Mouse (Mus musculus) heart, embryonic 14.5 days (tissue): Measurements from ENCODE around the gene Rrbp1. TPM values are rescaled to one million over a fixed set of nuclear protein-coding genes. Genes with fewer than 3 reads are reported as not detected.

Source experiments
- ATAC-seq: fragments of 200-750 bp; cut with Nextera tagmentation; 2 replicates; pipeline ENCODE4 v1.8.0; 2017; ENCODE audit warnings: low read depth, moderate TSS enrichment; ENCODE audit not compliant: insufficient number of reproducible peaks, insufficient read depth, low FRiP score
- H3K27ac ChIP-seq, 2 experiments: fragments of 200-500 bp in 1 of 2; fragments of 300-500 bp in 1 of 2; sonication (generic) in 1 of 2; replicated peaks in 1 of 2; 2 replicates each; pipeline ENCODE4 v1.5.1; 2012 to 2014; ENCODE audit warnings: low read depth in 2 of 2, low read length in 2 of 2, control low read depth in 1 of 2, mild to moderate bottlenecking in 1 of 2, mixed read lengths in 1 of 2; ENCODE audit not compliant: control insufficient read depth in 1 of 2, insufficient read depth in 1 of 2
- H3K27me3 ChIP-seq: fragments of 300-500 bp; sonication (generic); 2 replicates; pipeline ENCODE4 v1.6.1; 2014; ENCODE audit warnings: mild to moderate bottlenecking, low read length, control low read depth; ENCODE audit not compliant: control insufficient read depth, insufficient read depth
- H3K36me3 ChIP-seq: fragments of 300-500 bp; sonication (generic); 2 replicates; pipeline ENCODE4 v1.6.1; 2014; ENCODE audit warnings: mild to moderate bottlenecking, control low read depth, low read length, mixed read lengths; ENCODE audit not compliant: control insufficient read depth, insufficient read depth
- H3K4me1 ChIP-seq, 2 experiments: fragments of 200-500 bp in 1 of 2; fragments of 300-500 bp in 1 of 2; sonication (generic) in 1 of 2; 2 replicates each; pipeline ENCODE4 v1.6.1; 2012 to 2014; ENCODE audit warnings: low read length in 2 of 2, control low read depth in 1 of 2, mixed read lengths in 1 of 2; ENCODE audit not compliant: control insufficient read depth in 2 of 2, insufficient read depth in 2 of 2
- H3K4me2 ChIP-seq: fragments of 300-500 bp; sonication (generic); 2 replicates; pipeline ENCODE4 v1.6.1; 2014; ENCODE audit warnings: mild to moderate bottlenecking, low read length
- H3K4me3 ChIP-seq, 2 experiments: fragments of 200-500 bp in 1 of 2; fragments of 300-500 bp in 1 of 2; sonication (generic) in 1 of 2; 2 replicates each; pipeline ENCODE4 v1.5.1; 2012 to 2014; ENCODE audit warnings: low read length in 2 of 2, mild to moderate bottlenecking in 2 of 2, control low read depth in 1 of 2, low read depth in 1 of 2, moderate library complexity in 1 of 2; ENCODE audit not compliant: control insufficient read depth in 1 of 2, insufficient read depth in 1 of 2
- H3K9ac ChIP-seq: fragments of 300-500 bp; sonication (generic); 2 replicates; pipeline ENCODE4 v1.6.1; 2014; ENCODE audit warnings: mild to moderate bottlenecking, low read length
- H3K9me3 ChIP-seq: fragments of 300-500 bp; sonication (generic); 2 replicates; pipeline ENCODE4 v1.6.1; 2016; ENCODE audit warnings: low read length, control low read depth; ENCODE audit not compliant: control insufficient read depth
- WGBS: fragments of 180-500 bp; shearing (Covaris S2); extraction: QIAGEN DNeasy Blood & Tissue Kit; methylation state at CpG from one replicate; pipeline ENCODE4 v1.1.7; 2014; 5-methylcytosine and 5-hydroxymethylcytosine counted together
- polyA plus RNA-seq: library from polyadenylated mRNA; unstranded; fragments of >200 nt; fragmentation: Nextera tagmentation; extraction: Ambion mirVana; gene quantifications from 2 replicates; pipeline ENCODE4 v1.2.1, GENCODE M21; 2014

Gene Rrbp1
- polyA plus RNA-seq = 54.4 and 61.8 TPM in 2 replicates

- Histone ChIP-seq H3K36me3 (peaks cover 13% of the 10 kb centered on the region), H3K9me3 (no peaks in the 10 kb centered on the region), H3K27me3 (no peaks in the 10 kb centered on the region), H3K9ac (peak within 1 kb of the TSS; percentile 99), H3K4me3 (peak within 1 kb of the TSS; percentile 96 to 98), H3K27ac (peak within 1 kb of the TSS; percentile 95 to 97), H3K4me2 (peak within 1 kb of the TSS; percentile 63), H3K4me1 (peaks cover 4 to 25% of the 10 kb centered on the region in 2 experiments)
- WGBS = 1% methylated on average over 47 of the region's 53 CpGs
- peak; percentile 97 for ATAC-seq
Measured at GRCm38 (mm10) chr2:144011080-144011551, at the start of gene Rrbp1. TSS of gene Rrbp1 (minus strand) at chr2:144011263.

GRCm38 (mm10) chr2:144057735-144058134 is 46.7 kb upstream of the Rrbp1 start:
- ATAC-seq = no peak
- WGBS = 82% methylated on average over 2 of the region's 2 CpGs
- H3K4me1 ChIP-seq = peaks cover 0 to 3% of the 10 kb centered on the region in 2 experiments; a peak in 2 of 4 replicates
- no peak overlapping the region for H3K9ac ChIP-seq
- no peak overlapping the region for H3K4me3 ChIP-seq
- no peaks in the 10 kb centered on the region for H3K9me3 ChIP-seq
- no peak overlapping the region for H3K4me2 ChIP-seq
- H3K27ac ChIP-seq = no peak overlapping the region
- no peaks in the 10 kb centered on the region for H3K36me3 ChIP-seq
- 0 out of 2 replicates have a peak, but pooled peaks cover 9% of the 10 kb centered on the region for H3K27me3 ChIP-seq

- Histone ChIP-seq H3K4me2 (no peak overlapping the region), H3K36me3 (no peaks in the 10 kb centered on the region), H3K27ac (no peak overlapping the region), H3K4me3 (no peak overlapping the region), H3K9me3 (no peaks in the 10 kb centered on the region), H3K27me3 (0 out of 2 replicates have a peak, but pooled peaks cover 4% of the 10 kb centered on the region), H3K9ac (no peak overlapping the region), H3K4me1 (no peaks in the 10 kb centered on the region)
- ATAC-seq = no peak
- WGBS = 82% methylated on average over 8 of the region's 8 CpGs
Measured at GRCm38 (mm10) chr2:144052410-144053065, 41.5 kb upstream of the Rrbp1 start.

- Histone ChIP-seq H3K36me3 (no peaks in the 10 kb centered on the region), H3K4me2 (no peak overlapping the region), H3K27me3 (0 out of 2 replicates have a peak, but pooled peaks cover 4% of the 10 kb centered on the region), H3K4me3 (no peak overlapping the region), H3K4me1 (peaks cover 0 to 2% of the 10 kb centered on the region in 2 experiments; a peak in 2 of 4 replicates), H3K9me3 (no peaks in the 10 kb centered on the region), H3K27ac (no peak overlapping the region), H3K9ac (no peak overlapping the region)
- 83% methylated on average over 6 of the region's 6 CpGs for WGBS
- no peak for ATAC-seq
Measured at GRCm38 (mm10) chr2:144050861-144051260, 39.8 kb upstream of the Rrbp1 start.

DNA sequence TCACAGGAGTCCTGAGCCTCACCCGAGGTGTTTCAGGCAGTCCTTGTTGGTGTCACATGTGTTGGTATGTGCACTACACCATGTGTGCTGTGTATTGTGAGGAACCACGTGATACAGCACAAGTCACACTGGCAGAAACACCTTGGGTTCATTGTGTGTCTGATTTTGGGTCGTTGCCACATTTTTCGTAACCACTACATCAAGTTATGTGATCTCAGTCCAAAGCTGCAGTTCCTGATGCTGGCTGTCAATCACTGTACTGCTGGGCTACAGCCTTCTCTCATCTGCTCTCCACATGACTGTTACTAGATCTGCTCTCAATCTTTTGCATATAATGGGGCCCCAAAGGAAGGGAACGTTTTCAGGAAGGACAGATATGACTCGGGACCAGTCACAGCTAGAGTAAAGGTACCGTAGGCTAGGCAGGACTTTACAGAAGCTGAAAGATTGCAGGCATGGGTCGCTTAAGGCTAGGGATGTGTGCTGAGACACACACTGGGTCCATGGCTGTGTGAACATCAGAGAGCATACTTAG is 39.1 kb upstream of the Rrbp1 start:
- no peak overlapping the region for H3K4me3 ChIP-seq
- H3K9me3 ChIP-seq = no peaks in the 10 kb centered on the region
- H3K36me3 ChIP-seq = no peaks in the 10 kb centered on the region
- H3K27me3 ChIP-seq = 0 out of 2 replicates have a peak, but pooled peaks cover 4% of the 10 kb centered on the region
- ATAC-seq = no peak
- WGBS = 70% methylated on average over 8 of the region's 8 CpGs
- no peak overlapping the region for H3K4me2 ChIP-seq
- peaks cover 0 to 2% of the 10 kb centered on the region in 2 experiments; a peak in 2 of 4 replicates for H3K4me1 ChIP-seq
- H3K9ac ChIP-seq = no peak overlapping the region
- H3K27ac ChIP-seq = no peak overlapping the region

DNA sequence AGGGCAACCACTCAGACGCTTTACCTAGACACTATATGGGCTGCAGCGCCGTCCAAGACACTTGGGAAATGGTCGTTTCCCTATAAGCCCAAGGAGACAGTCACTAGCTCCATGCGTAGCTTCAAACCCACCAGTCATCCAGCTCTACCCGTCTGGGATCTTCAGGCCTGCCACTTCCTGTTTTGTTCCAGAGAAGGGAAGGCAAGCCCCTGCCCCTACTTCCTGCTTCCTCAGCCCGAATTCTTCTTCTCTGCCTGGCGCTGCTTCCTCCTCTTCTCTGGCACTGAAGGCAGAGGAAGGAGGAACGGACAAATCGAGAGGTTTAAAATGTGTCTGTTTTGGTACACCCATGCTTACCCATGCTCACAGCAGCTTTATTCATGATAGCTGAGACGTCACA is 35.9 kb upstream of the Rrbp1 start:
- Histone ChIP-seq H3K36me3 (no peaks in the 10 kb centered on the region), H3K27ac (no peak overlapping the region), H3K27me3 (no peaks in the 10 kb centered on the region), H3K9me3 (peaks cover 14% of the 10 kb centered on the region), H3K4me1 (peaks cover 0 to 2% of the 10 kb centered on the region in 2 experiments; a peak in 3 of 4 replicates), H3K4me2 (no peak overlapping the region), H3K9ac (no peak overlapping the region), H3K4me3 (no peak overlapping the region)
- WGBS = 63% methylated on average over 11 of the region's 11 CpGs
- ATAC-seq = no peak

DNA sequence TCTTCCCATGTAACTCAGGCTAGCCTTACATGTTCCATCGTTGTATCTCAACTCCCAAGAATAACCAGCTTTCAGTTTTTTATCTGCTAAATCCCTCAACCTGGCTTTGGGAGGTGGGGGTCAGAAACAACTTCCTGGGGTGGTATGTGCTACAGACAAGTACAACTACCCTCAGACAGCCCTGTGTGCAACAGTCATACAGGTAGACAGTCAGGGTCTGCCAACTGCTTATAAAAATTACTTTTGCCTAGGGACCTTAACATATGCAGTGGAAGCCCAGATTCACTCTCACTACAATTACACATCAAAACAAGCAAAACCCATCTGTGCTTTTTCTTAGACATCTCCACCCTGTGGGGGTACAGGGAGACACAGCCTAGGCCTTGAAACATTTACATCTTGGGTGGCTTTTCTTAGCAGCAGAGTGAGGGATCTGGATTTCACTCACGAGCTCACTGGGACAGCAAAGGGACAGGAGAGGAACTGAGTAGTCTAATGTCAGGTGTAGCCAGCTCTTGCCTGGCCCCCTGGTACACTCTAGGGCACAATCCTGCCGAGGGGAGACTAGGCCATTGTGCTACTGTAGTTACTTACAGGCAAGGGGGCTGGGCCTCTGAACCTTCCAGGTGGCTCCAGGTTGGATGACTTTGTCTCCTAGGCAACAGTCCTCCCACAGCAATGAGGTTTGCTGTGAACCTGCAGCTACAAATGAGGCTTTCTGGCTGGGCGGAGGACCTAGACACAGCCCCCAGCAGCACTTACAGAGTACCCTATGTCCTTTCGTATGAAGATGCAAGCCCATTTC is 34.9 kb upstream of the Rrbp1 start:
- H3K27ac ChIP-seq = no peak overlapping the region
- H3K27me3 ChIP-seq = no peaks in the 10 kb centered on the region
- H3K4me2 ChIP-seq = no peak overlapping the region
- 67% methylated on average over 5 of the region's 5 CpGs for WGBS
- no peak overlapping the region for H3K4me3 ChIP-seq
- ATAC-seq = no peak
- H3K4me1 ChIP-seq = peaks cover 0 to 2% of the 10 kb centered on the region in 2 experiments; a peak in 3 of 4 replicates
- no peaks in the 10 kb centered on the region for H3K36me3 ChIP-seq
- H3K9ac ChIP-seq = no peak overlapping the region
- H3K9me3 ChIP-seq = peaks cover 15% of the 10 kb centered on the region
